Mouse (Mus musculus): ENCODE results near the gene Gm13277.
"Not testable (repeated sequence)": the region's sequence is repeated elsewhere in the genome, so short reads cannot be mapped to it uniquely, and the experiment has no call there.

DNA sequence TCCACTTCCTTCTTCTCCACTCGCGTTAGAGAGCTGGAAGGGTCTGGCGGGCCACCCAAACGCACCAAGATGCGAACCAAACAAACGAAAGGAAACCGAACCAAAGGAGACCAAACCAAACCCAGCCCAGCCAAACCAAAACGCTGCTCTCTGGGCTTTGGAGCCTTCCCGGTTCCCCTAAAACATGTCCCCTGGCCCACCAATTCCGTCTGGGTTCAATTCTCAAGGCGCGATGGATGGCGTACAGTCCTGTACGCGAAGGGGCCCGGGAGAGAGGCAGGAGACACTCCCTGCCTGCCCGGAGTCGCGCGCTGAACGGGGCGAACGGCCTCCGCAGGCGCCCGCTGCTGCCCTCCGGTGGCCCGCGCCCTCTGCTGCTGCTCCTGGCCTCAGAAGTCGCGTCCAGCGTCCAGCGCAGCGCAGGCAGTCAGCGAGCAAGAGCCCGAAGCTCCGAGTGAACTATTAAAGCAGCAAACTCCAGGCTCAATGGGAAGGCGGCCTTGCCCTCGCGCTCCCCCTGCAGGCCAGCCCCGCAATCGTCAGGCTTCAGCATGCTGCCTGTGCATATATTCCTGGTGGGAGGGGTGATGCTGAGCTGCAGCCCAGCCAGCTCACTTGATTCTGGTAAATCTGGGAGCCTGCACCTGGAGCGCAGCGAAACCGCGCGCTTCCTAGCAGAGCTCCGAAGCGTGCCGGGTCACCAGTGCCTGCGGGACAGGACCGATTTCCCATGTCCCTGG is 5.7 kb downstream of the Gm13277 start, which contains the start of gene Gm13275:
- TF ChIP-seq MAFK (IDR thresholded peaks at IDR 0.05; ENCODE audit: insufficient read depth, low read depth, low read length); CHD2 (IDR thresholded peaks at IDR 0.05; ENCODE audit: low read depth, low read length); HCFC1 (IDR thresholded peaks at IDR 0.05; ENCODE audit: borderline replicate concordance, insufficient read depth, low read length); ZC3H11A (IDR thresholded peaks at IDR 0.05; ENCODE audit: borderline replicate concordance, low read depth, low read length): not testable (repeated sequence)

Measured in ES-E14 (cell line).